Mouse (Mus musculus): Measurements from ENCODE around the gene Rab13. TPM values are rescaled to one million over a fixed set of nuclear protein-coding genes. Genes with fewer than 3 reads are reported as not detected.

Gene Rab13
- polyA plus RNA-seq, 1 experiment from 2014 or later, result 21.7 TPM

DNA sequence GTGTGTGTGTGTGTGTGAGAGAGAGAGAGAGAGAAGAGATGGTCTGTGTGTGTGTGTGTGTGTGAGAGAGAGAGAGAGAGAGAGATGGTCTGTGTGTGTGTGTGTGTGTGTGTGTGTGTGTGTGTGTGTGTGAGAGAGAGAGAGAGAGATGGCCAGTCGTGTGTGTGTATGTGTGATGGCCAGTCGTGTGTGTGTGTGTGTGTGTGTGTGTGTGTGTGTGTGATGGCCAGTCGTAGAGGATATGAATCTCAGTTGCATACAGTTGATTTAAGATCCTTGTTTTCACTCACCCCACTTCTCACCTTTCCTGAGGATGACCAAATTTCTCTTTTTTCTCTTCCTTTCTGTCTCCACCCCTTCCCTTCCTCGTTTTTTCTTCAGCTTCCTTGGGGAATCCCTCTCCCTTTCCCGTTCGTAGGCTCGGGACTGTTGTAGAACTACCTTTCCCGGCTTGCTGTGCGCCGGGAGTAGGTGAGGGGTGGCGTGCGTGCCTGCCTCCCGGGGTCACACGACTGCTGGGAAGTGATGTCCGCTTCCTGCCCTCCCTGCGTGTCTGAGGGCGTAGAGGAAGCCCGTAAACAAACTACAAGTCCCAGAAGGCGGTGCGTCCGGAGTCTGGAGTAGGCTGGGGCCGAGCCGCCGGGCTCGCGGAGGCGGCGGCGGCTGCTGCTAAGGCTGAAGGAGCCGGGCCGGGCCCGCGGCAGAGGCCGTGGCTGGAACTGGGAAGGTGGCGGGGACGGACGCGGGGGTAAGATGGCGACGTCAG, 40.3 kb downstream of the Rab13 start, which contains the start of gene Crtc2:
Gene Crtc2, plus strand, starts transcription at position 511 of the 766 bp plus-strand sequence.
- Histone ChIP-seq H3K4me1 (replicated peaks; ENCODE audit: control insufficient read depth, insufficient read depth, low read length) (peaks cover 21% of the 10 kb centered on the region), H3K9me3 (ENCODE audit: control insufficient read depth, low read length) (no peaks in the 10 kb centered on the region), H3K4me2 (ENCODE audit: low read length) (peak within 1 kb of the TSS; percentile 87), H3K9ac (replicated peaks; ENCODE audit: low read depth, low read length) (peak within 1 kb of the TSS; percentile 89), H3K4me3 (replicated peaks; ENCODE audit: low read length) (peak within 1 kb of the TSS; percentile 96), H3K27ac (ENCODE audit: low read length) (peak within 1 kb of the TSS; percentile 60; the same call in 1 of the 2 replicates), H3K27me3 (replicated peaks; ENCODE audit: control insufficient read depth, insufficient read depth, low read length) (no peaks in the 10 kb centered on the region), H3K36me3 (ENCODE audit: control insufficient read depth, insufficient read depth) (no peaks in the 10 kb centered on the region; the same call in 1 of the 2 replicates)
- peak; percentile 98 for ATAC-seq
- under 1% methylated on average over 38 of the region's 40 CpGs for WGBS

DNA sequence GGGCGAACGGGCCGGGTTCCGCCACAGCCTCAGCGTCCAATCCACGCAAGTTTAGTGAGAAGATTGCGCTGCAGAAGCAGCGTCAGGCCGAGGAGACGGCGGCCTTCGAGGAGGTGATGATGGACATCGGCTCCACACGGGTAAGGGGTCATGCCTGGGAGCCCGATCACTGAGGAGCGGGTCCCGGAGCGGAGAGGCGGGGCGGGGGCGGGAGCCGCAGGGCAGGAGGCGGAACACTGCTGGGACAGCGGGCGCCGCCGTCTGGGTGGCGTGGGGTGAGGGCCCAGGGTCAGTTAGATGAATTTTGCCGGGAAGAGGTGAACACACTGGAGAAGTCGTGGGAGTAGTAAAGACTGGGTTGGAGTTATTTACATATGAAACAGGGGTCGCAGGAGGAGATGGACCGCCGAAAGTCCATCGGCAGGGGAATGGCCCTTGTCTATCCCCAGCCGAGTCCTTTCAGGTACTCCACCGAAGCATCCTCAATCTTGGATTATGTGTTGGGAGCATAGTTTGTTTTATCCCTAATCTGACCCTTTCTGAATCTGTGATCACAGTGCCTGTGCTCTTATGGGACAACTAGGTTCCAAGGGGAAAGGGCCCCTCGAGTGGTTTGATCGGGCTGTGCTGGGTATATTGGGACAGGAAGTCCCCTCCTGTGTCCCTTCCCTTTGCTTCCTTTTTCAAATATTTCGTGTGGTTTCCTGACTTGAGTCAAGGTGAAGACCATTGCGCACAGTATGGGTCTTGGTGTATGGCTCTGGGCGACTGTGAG, 41.1 kb downstream of the Rab13 start:
- peak; percentile 39 for ATAC-seq
- Histone ChIP-seq H3K4me1 (replicated peaks; ENCODE audit: control insufficient read depth, insufficient read depth, low read length) (peaks cover 17% of the 10 kb centered on the region), H3K4me2 (ENCODE audit: low read length) (peak overlapping the region; percentile 87), H3K4me3 (replicated peaks; ENCODE audit: low read length) (peak overlapping the region; percentile 96), H3K27me3 (replicated peaks; ENCODE audit: control insufficient read depth, insufficient read depth, low read length) (no peaks in the 10 kb centered on the region), H3K9me3 (ENCODE audit: control insufficient read depth, low read length) (no peaks in the 10 kb centered on the region), H3K9ac (replicated peaks; ENCODE audit: low read depth, low read length) (peak overlapping the region; percentile 89), H3K36me3 (ENCODE audit: control insufficient read depth, insufficient read depth) (peaks cover 4% of the 10 kb centered on the region; the same call in 1 of the 2 replicates), H3K27ac (ENCODE audit: low read length) (peak overlapping the region; percentile 60; the same call in 1 of the 2 replicates)
- WGBS, result under 1% methylated on average over 37 of the region's 41 CpGs

DNA sequence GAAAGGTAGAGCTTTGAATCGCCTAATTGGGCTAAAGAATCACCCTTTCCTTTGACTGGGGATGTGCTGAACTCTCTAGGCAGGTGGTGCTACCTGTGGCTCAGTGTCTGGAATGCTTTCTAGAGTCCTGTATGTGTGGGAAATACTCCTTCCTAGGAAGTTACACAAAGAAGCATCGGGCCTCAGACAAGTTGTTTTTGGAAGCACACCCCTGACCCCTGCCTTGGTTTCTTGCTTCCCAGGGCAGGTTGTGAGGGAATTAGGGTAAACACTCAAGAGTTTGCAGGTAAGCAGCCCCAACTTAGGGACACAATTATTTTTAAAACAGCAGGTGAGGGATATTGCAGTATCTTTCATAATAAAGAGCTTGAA, 41.7 kb downstream of the Rab13 start:
- peaks cover 10% of the 10 kb centered on the region for H3K36me3 ChIP-seq (ENCODE audit: control insufficient read depth, insufficient read depth)
- peaks cover 17% of the 10 kb centered on the region for H3K4me1 ChIP-seq (replicated peaks; ENCODE audit: control insufficient read depth, insufficient read depth, low read length)
- H3K4me2 ChIP-seq (ENCODE audit: low read length), result peak overlapping the region; percentile 87
- no peaks in the 10 kb centered on the region for H3K9me3 ChIP-seq (ENCODE audit: control insufficient read depth, low read length)
- H3K27ac ChIP-seq (ENCODE audit: low read length), result no peak overlapping the region
- H3K27me3 ChIP-seq (replicated peaks; ENCODE audit: control insufficient read depth, insufficient read depth, low read length), result no peaks in the 10 kb centered on the region
- 22% methylated on average over 2 of the region's 2 CpGs for WGBS
- peak overlapping the region; percentile 89 for H3K9ac ChIP-seq (replicated peaks; ENCODE audit: low read depth, low read length)
- peak overlapping the region; percentile 96 for H3K4me3 ChIP-seq (replicated peaks; ENCODE audit: low read length)
- no peak for ATAC-seq

DNA sequence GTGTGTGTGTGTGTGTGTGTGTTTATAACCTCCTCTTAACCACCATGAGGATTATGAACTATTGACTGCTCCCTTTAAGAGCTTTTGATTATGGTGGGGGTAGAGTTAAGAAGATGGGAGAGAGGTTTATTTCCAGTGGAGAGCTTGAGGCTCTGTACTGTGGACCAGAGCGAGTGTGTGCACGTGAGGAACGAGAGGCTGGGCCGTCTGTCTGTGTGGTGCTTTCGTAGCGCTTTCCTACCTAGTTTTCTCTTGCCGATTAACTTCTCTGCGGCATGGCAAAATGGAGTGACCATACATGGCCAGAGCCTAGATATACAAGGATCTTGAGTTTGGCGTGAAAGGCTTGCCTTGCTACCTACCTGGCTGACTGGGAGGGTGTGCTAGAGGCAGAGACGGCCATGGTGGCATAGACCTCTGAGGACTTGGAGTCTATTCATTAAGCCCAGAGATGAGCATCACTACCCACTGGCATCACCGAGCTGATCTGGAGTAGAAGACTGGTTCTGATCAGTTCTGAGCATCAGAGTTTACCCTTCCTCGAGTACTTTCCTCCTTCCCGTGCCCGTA, 42.4 kb downstream of the Rab13 start:
- Histone ChIP-seq H3K27ac (ENCODE audit: low read length) (no peak overlapping the region), H3K4me1 (replicated peaks; ENCODE audit: control insufficient read depth, insufficient read depth, low read length) (peaks cover 17% of the 10 kb centered on the region), H3K9ac (replicated peaks; ENCODE audit: low read depth, low read length) (no peak overlapping the region), H3K9me3 (ENCODE audit: control insufficient read depth, low read length) (no peaks in the 10 kb centered on the region), H3K4me3 (replicated peaks; ENCODE audit: low read length) (no peak overlapping the region), H3K36me3 (ENCODE audit: control insufficient read depth, insufficient read depth) (peaks cover 15% of the 10 kb centered on the region), H3K4me2 (ENCODE audit: low read length) (no peak overlapping the region), H3K27me3 (replicated peaks; ENCODE audit: control insufficient read depth, insufficient read depth, low read length) (no peaks in the 10 kb centered on the region)
- 93% methylated on average over 14 of the region's 14 CpGs for WGBS
- ATAC-seq, result no peak

DNA sequence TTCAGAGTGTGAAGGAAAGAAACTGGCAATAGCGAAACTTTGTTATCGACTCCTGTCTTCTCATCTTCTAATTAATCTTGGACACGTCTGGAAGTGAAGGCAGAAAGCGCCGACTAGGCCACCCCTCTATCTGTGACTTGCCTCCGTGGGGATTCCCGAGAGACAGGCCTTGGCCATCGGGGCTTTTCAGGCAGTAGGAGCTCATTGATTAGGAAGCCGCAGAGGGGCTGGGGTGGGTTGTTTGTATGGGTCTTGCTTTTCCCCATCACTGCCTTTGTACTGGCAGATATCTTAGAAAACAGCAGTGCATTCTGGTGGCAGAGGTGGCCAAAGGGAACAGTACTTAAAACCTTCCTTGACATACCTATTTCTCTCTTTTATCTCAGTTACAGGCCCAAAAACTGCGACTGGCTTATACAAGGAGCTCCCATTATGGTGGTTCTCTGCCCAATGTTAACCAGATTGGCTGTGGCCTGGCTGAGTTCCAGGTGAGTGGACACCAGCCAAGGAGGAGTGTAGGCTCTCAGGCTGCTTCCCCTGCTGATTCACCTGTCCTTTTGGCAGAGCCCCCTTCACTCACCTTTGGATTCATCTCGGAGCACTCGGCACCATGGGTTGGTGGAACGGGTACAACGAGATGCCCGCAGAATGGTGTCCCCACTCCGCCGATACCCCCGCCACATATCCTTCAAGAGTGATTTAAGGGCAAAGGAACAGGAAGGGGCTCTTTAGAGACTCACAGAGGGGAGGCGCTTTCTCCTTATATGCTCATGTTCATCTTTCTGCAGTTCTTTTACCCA, 43.4 kb downstream of the Rab13 start:
- Histone ChIP-seq H3K4me3 (replicated peaks; ENCODE audit: low read length) (no peak overlapping the region), H3K27ac (ENCODE audit: low read length) (no peak overlapping the region), H3K4me1 (replicated peaks; ENCODE audit: control insufficient read depth, insufficient read depth, low read length) (peaks cover 17% of the 10 kb centered on the region), H3K9ac (replicated peaks; ENCODE audit: low read depth, low read length) (no peak overlapping the region), H3K4me2 (ENCODE audit: low read length) (no peak overlapping the region), H3K27me3 (replicated peaks; ENCODE audit: control insufficient read depth, insufficient read depth, low read length) (no peaks in the 10 kb centered on the region), H3K36me3 (ENCODE audit: control insufficient read depth, insufficient read depth) (peaks cover 17% of the 10 kb centered on the region), H3K9me3 (ENCODE audit: control insufficient read depth, low read length) (no peaks in the 10 kb centered on the region)
- no peak for ATAC-seq
- WGBS, result 91% methylated on average over 19 of the region's 19 CpGs

DNA sequence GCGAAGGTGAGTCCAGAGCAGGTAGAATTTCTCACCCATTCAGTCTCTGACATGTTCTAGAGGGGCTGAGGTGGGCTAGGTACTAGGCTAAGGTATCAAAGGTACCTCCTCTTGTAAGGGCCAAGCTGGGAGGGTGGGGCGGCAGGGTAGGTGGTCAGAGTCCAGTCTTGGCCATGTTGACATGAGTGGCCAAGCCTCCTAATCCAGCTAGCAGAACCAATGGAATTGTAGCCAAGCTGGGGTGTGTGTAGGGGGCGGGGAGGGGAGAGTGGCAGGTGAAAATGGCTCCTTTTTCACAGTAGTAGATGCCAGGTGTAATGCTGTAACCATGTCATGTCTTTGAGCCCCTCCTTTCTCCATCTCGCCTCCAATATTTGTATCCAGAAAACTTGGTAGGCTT, 45.0 kb downstream of the Rab13 start:
- Histone ChIP-seq H3K4me1 (replicated peaks; ENCODE audit: control insufficient read depth, insufficient read depth, low read length) (peaks cover 14% of the 10 kb centered on the region), H3K36me3 (ENCODE audit: control insufficient read depth, insufficient read depth) (peaks cover 28% of the 10 kb centered on the region), H3K27ac (ENCODE audit: low read length) (no peak overlapping the region), H3K27me3 (replicated peaks; ENCODE audit: control insufficient read depth, insufficient read depth, low read length) (no peaks in the 10 kb centered on the region), H3K4me3 (replicated peaks; ENCODE audit: low read length) (no peak overlapping the region), H3K9me3 (ENCODE audit: control insufficient read depth, low read length) (no peaks in the 10 kb centered on the region), H3K4me2 (ENCODE audit: low read length) (no peak overlapping the region), H3K9ac (replicated peaks; ENCODE audit: low read depth, low read length) (no peak overlapping the region)
- 93% methylated on average over 4 of the region's 4 CpGs for WGBS
- no peak for ATAC-seq

DNA sequence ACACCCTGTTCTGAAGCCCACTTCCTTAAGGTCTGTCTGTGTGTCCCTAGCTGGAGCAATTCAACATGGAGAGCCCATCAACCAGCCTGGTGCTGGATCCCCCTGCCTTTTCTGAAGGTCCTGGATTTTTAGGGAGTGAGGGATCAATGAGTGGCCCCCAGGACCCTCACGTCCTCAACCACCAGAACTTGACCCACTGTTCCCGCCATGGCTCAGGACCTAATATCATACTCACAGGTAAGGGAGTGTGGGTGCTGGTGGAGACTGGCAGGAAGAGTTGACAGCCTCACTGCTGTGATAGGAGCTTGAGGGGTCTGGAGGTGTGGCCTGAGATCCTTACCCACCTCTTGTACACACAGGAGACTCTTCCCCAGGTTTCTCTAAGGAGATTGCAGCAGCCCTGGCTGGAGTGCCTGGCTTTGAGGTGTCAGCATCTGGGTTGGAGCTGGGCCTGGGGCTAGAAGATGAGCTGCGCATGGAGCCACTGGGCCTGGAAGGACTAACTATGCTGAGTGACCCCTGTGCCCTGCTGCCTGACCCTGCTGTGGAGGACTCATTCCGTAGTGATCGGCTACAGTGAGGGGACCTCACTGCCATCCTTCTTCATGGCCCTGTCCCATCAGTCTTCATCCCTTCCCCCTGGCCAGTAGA, 49.8 kb downstream of the Rab13 start:
- Histone ChIP-seq H3K4me3 (replicated peaks; ENCODE audit: low read length) (no peak overlapping the region), H3K27me3 (replicated peaks; ENCODE audit: control insufficient read depth, insufficient read depth, low read length) (no peaks in the 10 kb centered on the region), H3K9me3 (ENCODE audit: control insufficient read depth, low read length) (no peaks in the 10 kb centered on the region), H3K36me3 (ENCODE audit: control insufficient read depth, insufficient read depth) (peaks cover 33% of the 10 kb centered on the region), H3K4me2 (ENCODE audit: low read length) (no peak overlapping the region), H3K27ac (ENCODE audit: low read length) (no peak overlapping the region), H3K9ac (replicated peaks; ENCODE audit: low read depth, low read length) (no peak overlapping the region), H3K4me1 (replicated peaks; ENCODE audit: control insufficient read depth, insufficient read depth, low read length) (peaks cover 12% of the 10 kb centered on the region)
- no peak for ATAC-seq
- 95% methylated on average over 5 of the region's 5 CpGs for WGBS

DNA sequence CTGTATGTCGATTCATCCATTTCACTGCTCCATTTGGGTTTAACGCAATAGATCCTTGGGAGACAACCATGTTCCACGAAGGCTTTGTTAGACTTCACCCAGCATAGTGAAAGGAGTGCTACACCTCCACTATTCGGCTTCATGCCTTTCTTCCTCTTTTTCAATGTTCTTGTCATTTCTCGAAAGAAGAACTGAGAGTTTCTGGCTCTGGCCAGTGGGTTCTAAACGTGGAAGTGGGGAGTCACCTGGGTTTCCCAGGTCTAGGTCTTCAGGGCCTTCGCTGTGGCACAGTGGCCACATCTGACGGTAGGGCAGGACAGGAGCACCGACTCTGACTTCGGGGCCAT, 51.2 kb downstream of the Rab13 start:
- no peak for ATAC-seq
- H3K27me3 ChIP-seq (replicated peaks; ENCODE audit: control insufficient read depth, insufficient read depth, low read length), result no peaks in the 10 kb centered on the region
- 41% methylated on average over 10 of the region's 10 CpGs for WGBS
- no peaks in the 10 kb centered on the region for H3K9me3 ChIP-seq (ENCODE audit: control insufficient read depth, low read length)
- H3K4me2 ChIP-seq (ENCODE audit: low read length), result peak overlapping the region; percentile 86
- peak overlapping the region; percentile 86 for H3K4me3 ChIP-seq (replicated peaks; ENCODE audit: low read length)
- H3K4me1 ChIP-seq (replicated peaks; ENCODE audit: control insufficient read depth, insufficient read depth, low read length), result peaks cover 12% of the 10 kb centered on the region
- peaks cover 28% of the 10 kb centered on the region for H3K36me3 ChIP-seq (ENCODE audit: control insufficient read depth, insufficient read depth)
- peak overlapping the region; percentile 19 for H3K27ac ChIP-seq (ENCODE audit: low read length)
- H3K9ac ChIP-seq (replicated peaks; ENCODE audit: low read depth, low read length), result peak overlapping the region; percentile 88; the same call in 1 of the 2 replicates
